Mouse (Mus musculus) spleen, adult 2 months (tissue): ENCODE measurements around the gene Ampd1. TPM values are rescaled to one million over a fixed set of nuclear protein-coding genes. Genes with fewer than 3 reads are reported as not detected.

Experiments
- DNase-seq, 2 experiments: peaks; one replicate each; pipeline versions ENCODE4 v3.0.0 to v3.0.0-alpha.2; 2012 to 2021; ENCODE audit warnings: low spot score in 2 of 2, low read depth in 1 of 2
- H3K27ac ChIP-seq: fragments of 200-500 bp; 2 replicates; pipeline ENCODE4 v1.5.1; 2012; ENCODE audit warnings: low read length, inconsistent platforms; ENCODE audit not compliant: insufficient read depth
- H3K27me3 ChIP-seq: fragments of 200-500 bp; 2 replicates; pipeline ENCODE4 v1.6.1; 2012; ENCODE audit warnings: mild to moderate bottlenecking, moderate library complexity, low read length, inconsistent platforms; ENCODE audit not compliant: control insufficient read depth, insufficient read depth
- H3K36me3 ChIP-seq: fragments of 200-500 bp; 2 replicates; pipeline ENCODE4 v1.6.1; 2012; ENCODE audit warnings: mild to moderate bottlenecking, low read length, inconsistent platforms; ENCODE audit not compliant: control insufficient read depth, insufficient read depth
- H3K4me1 ChIP-seq: fragments of 200-500 bp; 2 replicates; pipeline ENCODE4 v1.6.1; 2011; ENCODE audit warnings: inconsistent platforms; ENCODE audit not compliant: control insufficient read depth, insufficient read depth, insufficient read length
- H3K4me3 ChIP-seq: fragments of 200-500 bp; 2 replicates; pipeline ENCODE4 v1.5.1; 2011; ENCODE audit warnings: mild to moderate bottlenecking, inconsistent platforms; ENCODE audit not compliant: insufficient read depth, insufficient read length; ENCODE audit errors: extremely low read depth
- CTCF ChIP-seq: fragments of 200-500 bp; IDR thresholded peaks from 2 replicates; pipeline ENCODE4 v1.5.1; 2011; ENCODE audit warnings: mild to moderate bottlenecking, inconsistent platforms; ENCODE audit not compliant: insufficient read depth, insufficient read length, insufficient replicate concordance; ENCODE audit errors: extremely low read depth
- POLR2A ChIP-seq: fragments of 200-500 bp; IDR thresholded peaks from 2 replicates; pipeline ENCODE4 v1.6.1; 2011; ENCODE audit warnings: low read depth, low read length, inconsistent platforms
- WGBS: fragments of 180-500 bp; shearing (Covaris S2); methylation state at CpG from one replicate; pipeline ENCODE4 v1.1.7; 2018; 5-methylcytosine and 5-hydroxymethylcytosine counted together
- polyA plus RNA-seq: library from polyadenylated mRNA; depleted of rRNA; stranded (reverse); fragments of >200 nt; gene quantifications from 2 replicates; pipeline ENCODE4 v1.2.3, GENCODE M21; 2012; rRNA removed

Gene Ampd1
- 1.1 and 1.2 TPM in 2 replicates for polyA plus RNA-seq

- H3K27me3 ChIP-seq, result no peaks in the 10 kb centered on the region
- TF ChIP-seq CTCF (no peak), POLR2A (no peak)
- 77% methylated on average over 5 of the region's 5 CpGs for WGBS
- H3K4me1 ChIP-seq, result no peaks in the 10 kb centered on the region
- H3K36me3 ChIP-seq, result peaks cover 3% of the 10 kb centered on the region
- no peak within 1 kb of the TSS for H3K4me3 ChIP-seq
- H3K27ac ChIP-seq, result no peak within 1 kb of the TSS
- no peak for DNase-seq
Measured at GRCm38 (mm10) chr3:103073771-103074170, at the start of gene Ampd1. Ampd1 (plus strand) TSS chr3:103074014.

DNA sequence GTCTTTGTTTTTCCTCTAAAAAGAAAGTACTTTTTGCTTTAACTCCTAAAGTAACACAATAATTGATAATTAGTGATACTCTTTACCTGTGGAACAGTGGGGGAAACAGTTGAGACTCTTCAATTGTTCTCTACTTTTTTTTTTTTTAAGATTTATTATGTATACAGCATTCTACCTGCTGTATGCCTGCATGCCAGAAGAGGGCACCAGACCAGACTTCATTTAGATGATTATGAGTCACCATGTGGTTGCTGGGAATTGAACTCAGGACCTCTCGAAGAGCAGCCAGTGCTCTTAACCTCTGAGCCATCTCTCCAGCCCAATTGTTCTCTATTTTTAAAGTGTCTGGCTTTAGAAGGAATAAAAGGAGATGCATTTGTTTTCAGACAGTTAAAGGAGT is 47.6 kb upstream of the Ampd1 start:
- H3K27ac ChIP-seq, result no peak overlapping the region
- TF ChIP-seq CTCF, result peak; percentile 1; the same call in 1 of the 2 replicates
- no peak for TF ChIP-seq POLR2A
- H3K4me1 ChIP-seq, result peaks cover 8% of the 10 kb centered on the region
- H3K27me3 ChIP-seq, result no peaks in the 10 kb centered on the region
- WGBS, result 57% methylated on average over 1 of the region's 1 CpGs
- no peak overlapping the region for H3K4me3 ChIP-seq
- DNase-seq, result peak; percentile 8 to 29
- H3K36me3 ChIP-seq, result peaks cover 11% of the 10 kb centered on the region

DNA sequence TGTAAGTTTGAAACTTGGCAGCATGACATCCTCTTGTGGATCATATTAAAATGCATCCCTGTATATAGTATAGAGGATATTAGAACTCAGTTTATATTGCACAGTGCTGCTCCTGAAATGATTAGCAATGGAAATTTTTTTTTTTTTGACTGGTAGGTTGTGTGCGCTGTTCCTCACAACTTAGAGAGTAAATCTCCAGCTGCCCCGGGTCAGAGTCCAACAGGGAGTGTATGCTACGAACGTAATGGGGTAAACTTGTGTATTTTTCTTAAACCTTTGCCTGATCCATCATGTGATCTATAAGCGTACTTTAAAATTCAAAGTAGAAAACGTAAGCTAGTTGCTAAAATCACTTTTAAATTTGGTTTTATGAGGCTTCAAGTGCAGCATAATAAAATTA is 33.5 kb upstream of the Ampd1 start:
- Histone ChIP-seq H3K27ac (no peak overlapping the region), H3K4me3 (no peak overlapping the region), H3K4me1 (no peaks in the 10 kb centered on the region), H3K36me3 (peaks cover 28% of the 10 kb centered on the region), H3K27me3 (no peaks in the 10 kb centered on the region)
- no peak for TF ChIP-seq POLR2A
- TF ChIP-seq CTCF, result no peak
- DNase-seq, result no peak
- WGBS, result 94% methylated on average over 6 of the region's 6 CpGs

- Histone ChIP-seq H3K27ac (no peak overlapping the region), H3K4me1 (no peaks in the 10 kb centered on the region), H3K36me3 (peaks cover 31% of the 10 kb centered on the region), H3K27me3 (no peaks in the 10 kb centered on the region), H3K4me3 (no peak overlapping the region)
- TF ChIP-seq POLR2A, result no peak
- no peak for TF ChIP-seq CTCF
- WGBS, result 89% methylated on average over 1 of the region's 1 CpGs
- DNase-seq, result no peak
Measured at GRCm38 (mm10) chr3:103040861-103041379, 32.9 kb upstream of the Ampd1 start.

- H3K4me1 ChIP-seq, result peaks cover 3% of the 10 kb centered on the region
- DNase-seq, result no peak
- no peak overlapping the region for H3K27ac ChIP-seq
- no peaks in the 10 kb centered on the region for H3K27me3 ChIP-seq
- TF ChIP-seq POLR2A (no peak), CTCF (no peak)
- peaks cover 25% of the 10 kb centered on the region for H3K36me3 ChIP-seq
- WGBS, result 93% methylated on average over 5 of the region's 5 CpGs
- no peak overlapping the region for H3K4me3 ChIP-seq
Measured at GRCm38 (mm10) chr3:103056016-103056595, 17.7 kb upstream of the Ampd1 start.

DNA sequence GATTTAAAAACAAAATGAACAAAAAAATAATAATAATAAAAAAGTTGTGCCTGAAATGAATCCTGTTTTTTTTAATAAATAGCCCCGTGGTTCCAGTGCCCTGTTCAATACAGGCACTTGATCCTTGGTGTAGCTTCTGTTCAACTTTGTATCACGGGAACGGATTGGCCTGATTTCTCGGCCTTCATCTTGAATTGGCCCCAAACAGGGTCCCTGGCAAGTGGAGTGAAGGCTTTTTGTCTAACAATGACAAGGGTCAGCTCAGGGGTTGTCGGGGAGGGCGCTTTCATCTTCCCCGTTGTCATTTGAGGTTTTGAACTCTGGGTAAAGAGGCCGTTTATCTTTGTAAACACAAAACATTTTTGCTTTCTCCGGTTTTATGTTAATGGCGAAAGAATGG is 16.1 kb upstream of the Ampd1 start:
- Histone ChIP-seq H3K27ac (no peak overlapping the region), H3K36me3 (peaks cover 29% of the 10 kb centered on the region)
- 18% methylated on average over 10 of the region's 10 CpGs for WGBS

More for the DNA sequence above, 16.1 kb upstream of the Ampd1 start:
- TF ChIP-seq CTCF (no peak), POLR2A (no peak)
- no peak for DNase-seq
- no peaks in the 10 kb centered on the region for H3K27me3 ChIP-seq
- peak overlapping the region; percentile 78; the same call in 1 of the 2 replicates for H3K4me3 ChIP-seq
- peaks cover 3% of the 10 kb centered on the region for H3K4me1 ChIP-seq
